Mouse (Mus musculus) gastrocnemius, postnatal 25 days (tissue): Measurements from ENCODE around the gene Mlst8. TPM values are rescaled to one million over a fixed set of nuclear protein-coding genes. Genes with fewer than 3 reads are reported as not detected.

ENCODE experiments used
- DNase-seq: peaks from one replicate; pipeline ENCODE4 v3.0.0; 2022
- total RNA-seq, 2 experiments: library from RNA; stranded (reverse); gene quantifications; 1 replicate in 1 of 2; 2 replicates in 1 of 2; pipeline ENCODE4 v1.2.3; 2021

Mlst8 gene
- total RNA-seq, 2 experiments from 2014 or later: 10.5 to 11.7 TPM

GRCm38 (mm10) chr17:24489265-24490030, 10.6 kb upstream of the Mlst8 start:
- DNase-seq: no peak

DNA sequence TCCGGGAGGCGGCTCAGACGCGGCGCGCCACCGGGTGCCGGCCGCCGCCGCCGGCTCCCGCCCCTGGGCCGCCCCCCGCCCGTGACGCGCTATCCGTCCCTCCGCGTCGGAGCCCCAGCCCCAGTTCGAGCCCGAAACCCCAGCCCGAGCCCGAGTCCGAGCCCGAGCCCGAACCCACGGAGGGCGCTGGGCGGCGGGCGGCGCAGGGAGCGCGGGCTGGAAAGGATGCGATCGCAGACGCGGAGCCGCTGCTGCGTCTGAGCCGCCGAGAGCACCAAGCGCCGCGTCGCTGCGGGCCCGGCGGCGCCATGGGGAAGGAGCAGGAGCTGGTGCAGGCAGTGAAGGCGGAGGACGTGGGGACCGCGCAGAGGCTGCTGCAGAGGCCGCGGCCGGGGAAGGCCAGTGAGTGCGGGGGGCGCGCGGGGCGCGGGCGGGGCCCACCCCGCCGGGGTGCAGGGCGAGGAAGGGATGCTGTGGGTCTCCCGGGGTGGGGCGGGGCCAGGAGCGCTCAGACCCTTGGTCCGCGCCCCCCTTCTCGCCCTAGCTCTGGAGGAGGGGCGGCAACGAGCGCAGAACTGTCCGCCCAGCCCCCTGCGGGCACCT, 9.9 kb upstream of the Mlst8 start:
- DNase-seq: no peak

DNA sequence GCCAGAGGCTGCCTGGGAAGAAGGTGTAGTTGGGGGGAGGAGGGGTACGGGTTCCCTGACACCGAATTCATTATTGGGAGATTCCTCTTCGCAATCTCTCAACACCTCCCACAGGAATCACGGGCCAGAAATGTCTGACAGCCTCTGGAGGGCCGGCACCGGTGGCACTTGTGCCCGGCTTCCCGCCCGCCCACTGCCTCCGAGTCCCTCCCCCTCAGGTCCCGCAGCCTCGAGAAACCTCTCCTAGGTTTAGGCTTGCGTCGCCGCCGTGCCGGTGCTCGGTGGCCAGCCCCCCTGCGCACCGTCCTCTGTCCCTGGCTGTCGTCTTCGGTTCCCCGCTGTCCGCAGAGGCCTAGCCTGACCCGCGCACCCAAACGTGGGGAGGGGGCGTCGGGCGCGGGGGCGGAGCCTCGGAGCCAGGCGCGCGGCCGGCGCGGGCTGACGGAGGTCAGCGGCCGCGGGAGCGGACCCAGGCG, 9.3 kb upstream of the Mlst8 start, which contains the start of gene Caskin1:
Caskin1 (plus strand) TSS at position 416 of the 476 bp plus-strand sequence.
- DNase-seq: no peak

DNA sequence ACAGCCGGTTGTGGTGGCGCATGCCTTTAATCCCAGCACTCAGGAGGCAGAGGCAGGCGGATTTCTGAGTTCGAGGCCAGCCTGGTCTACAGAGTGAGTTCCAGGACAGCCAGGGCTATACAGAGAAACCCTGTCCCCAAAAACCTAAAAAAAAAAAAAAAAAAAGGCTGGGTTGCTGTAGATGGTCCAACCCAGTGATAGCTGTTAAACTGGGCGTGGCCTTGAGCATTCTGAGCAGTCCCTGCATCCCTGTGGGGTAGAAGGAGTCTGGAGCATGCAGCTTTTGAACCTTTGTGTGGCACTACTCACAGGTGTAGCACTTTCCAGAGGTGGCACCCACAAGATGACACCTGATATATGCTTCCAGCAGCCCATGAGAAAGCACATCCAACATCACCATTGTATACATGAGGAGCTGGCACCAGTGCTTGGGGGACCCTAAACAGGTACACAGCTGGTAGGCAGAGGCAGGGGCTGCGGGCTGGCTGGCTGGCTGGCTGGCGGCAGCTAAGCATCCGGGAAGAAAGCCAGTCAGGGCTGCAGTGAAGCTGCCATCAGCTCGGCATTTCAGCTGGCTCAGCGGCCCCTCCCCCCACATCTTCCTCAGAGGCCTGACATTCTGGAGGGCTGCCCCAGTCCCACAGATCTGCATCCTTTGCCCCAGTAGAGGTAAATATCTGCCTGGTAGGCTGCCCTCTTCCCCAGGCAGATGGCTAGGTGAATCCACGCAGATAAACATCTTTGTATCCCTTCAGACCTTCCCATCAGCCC, 6.4 kb upstream of the Mlst8 start:
- DNase-seq: no peak

DNA sequence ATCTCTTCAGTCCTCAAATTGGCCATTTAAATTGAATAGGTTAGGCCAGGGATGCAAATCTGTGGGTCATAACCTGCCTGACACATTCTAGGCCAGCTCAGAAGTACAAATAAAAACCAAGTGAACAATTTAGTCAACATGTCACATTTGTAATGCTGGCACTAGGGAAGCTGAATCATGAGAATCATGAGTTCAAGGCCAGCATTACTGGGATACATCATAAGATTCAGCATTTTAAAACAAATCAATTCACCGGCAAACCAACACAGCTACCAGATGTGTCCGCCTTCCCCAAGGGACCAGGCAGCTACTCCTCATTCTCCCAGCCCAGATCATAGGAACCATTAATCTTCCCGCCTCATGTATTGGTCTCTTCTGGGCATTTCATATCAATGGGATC, 4.6 kb upstream of the Mlst8 start:
- no peak for DNase-seq

- DNase-seq: no peak
Measured at GRCm38 (mm10) chr17:24481027-24481815, 2.3 kb upstream of the Mlst8 start.

GRCm38 (mm10) chr17:24480201-24480826, 1.4 kb upstream of the Mlst8 start:
- DNase-seq: no peak

GRCm38 (mm10) chr17:24479431-24479830, 553 bp upstream of the Mlst8 start:
- no peak for DNase-seq

GRCm38 (mm10) chr17:24477985-24478600, 785 bp downstream of the Mlst8 start:
- no peak for DNase-seq

GRCm38 (mm10) chr17:24477053-24477984, 1.6 kb downstream of the Mlst8 start:
- no peak for DNase-seq

- DNase-seq: no peak
Measured at GRCm38 (mm10) chr17:24476022-24476776, 2.7 kb downstream of the Mlst8 start.

DNA sequence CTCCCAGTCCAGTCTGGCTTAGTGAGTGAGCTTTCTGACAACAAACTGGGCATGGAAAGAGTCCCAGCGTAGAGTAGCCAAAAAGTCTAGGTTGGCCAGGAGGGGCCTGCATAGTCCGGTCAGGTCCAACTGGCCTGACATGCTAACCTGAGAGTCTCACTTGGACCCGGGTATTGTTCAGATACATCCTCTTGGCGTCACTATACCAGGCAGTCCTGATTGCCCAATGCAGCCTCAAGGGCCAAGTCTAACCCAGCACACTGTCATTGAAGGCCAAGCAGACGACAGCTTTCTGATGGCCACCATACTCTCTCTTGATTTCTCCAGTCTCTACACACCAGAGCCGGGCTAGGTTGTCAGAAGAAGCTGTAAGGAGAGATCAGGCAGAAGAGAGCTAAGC, 3.3 kb downstream of the Mlst8 start:
- no peak for DNase-seq

DNA sequence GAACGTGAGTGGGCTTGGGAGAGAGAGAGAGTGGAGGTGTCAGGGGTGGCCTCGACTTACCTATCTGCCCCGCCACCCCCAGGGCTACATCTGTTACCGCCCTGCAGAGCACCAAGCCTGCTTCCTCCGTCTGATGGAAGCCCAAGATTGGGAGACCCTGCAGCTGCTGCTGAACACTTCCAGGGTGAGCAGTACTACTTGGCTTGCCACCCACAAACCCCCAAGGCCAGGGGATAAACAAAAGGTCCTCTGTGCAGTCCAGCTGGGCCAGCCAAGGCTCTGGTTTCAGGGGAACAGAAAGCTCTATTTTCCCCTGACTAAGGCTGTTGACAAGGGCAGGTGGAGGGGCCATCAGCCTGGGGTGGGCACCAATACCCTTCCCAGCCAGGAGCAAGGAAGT, 4.3 kb downstream of the Mlst8 start:
- peak; percentile 38 for DNase-seq

DNA sequence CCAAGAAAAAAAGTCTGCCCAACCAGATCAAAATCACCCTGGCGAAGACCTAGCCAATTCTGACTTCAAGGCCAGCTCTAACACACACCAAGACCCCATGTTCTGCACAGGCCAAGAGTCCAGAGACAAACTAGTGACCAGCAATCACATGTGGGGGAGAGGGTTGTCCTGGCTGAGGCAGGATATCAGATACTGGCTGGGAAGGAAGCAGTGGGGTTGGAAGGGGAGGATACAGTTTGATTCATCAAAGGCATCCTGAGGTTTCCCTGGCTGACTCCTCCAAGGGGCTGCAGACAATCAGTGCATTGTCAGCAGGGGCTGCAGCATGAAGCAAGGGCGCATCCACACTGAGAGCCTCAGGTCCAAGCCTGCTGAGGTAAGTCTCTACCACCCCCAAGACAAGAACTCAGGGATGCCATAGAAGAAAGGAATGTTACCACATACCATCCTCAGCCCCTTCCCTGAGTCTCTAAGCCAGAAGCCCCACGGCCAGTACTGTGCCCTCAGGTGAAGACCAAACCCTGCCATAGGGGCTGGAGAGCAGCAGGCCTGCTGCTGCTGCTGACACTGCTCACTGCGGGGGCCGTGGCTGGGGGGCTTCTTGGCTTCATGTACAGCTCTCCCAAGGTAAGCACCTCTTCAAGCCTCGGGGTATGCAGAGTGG, 5.1 kb downstream of the Mlst8 start, which contains the start of gene Bricd5:
Bricd5 (plus strand) TSS at position 273 of the 664 bp plus-strand sequence.
- DNase-seq: no peak

GRCm38 (mm10) chr17:24472512-24472911, 6.4 kb downstream of the Mlst8 start:
- DNase-seq: peak; percentile 73

- DNase-seq: peak; percentile 39
Measured at GRCm38 (mm10) chr17:24470701-24471527, 8.0 kb downstream of the Mlst8 start.

- DNase-seq: peak; percentile 99
Measured at GRCm38 (mm10) chr17:24469910-24470602, 8.8 kb downstream of the Mlst8 start, which contains the start of the genes E4f1 and Pgp. E4f1 (minus strand) TSS chr17:24470313. Pgp (plus strand) TSS chr17:24470392.
